Mouse (Mus musculus) stomach, embryonic 16.5 days (tissue): ENCODE measurements at regions not wholly inside any gene's neighbourhood (a gene's known extent, or its start where the extent isn't known, plus 50 kb on each side); places are given as distances from the start of the nearest gene placed in this dataset.

ENCODE experiments used
- ATAC-seq: fragments of 200-750 bp; cut with Nextera tagmentation; 2 replicates; pipeline ENCODE4 v1.8.0; 2017; ENCODE audit warnings: moderate number of reproducible peaks, moderate TSS enrichment; ENCODE audit not compliant: insufficient read depth, low FRiP score
- H3K27ac ChIP-seq: fragments of 300-500 bp; sonication (generic); 2 replicates; pipeline ENCODE4 v1.5.1; 2014; ENCODE audit warnings: low read length
- H3K27me3 ChIP-seq: fragments of 300-500 bp; sonication (generic); 2 replicates; pipeline ENCODE4 v1.6.1; 2014; ENCODE audit warnings: low read length, control low read depth, mixed read lengths; ENCODE audit not compliant: control insufficient read depth, insufficient read depth
- H3K36me3 ChIP-seq: fragments of 300-500 bp; sonication (generic); 2 replicates; pipeline ENCODE4 v1.6.1; 2014; ENCODE audit warnings: low read length; ENCODE audit not compliant: control insufficient read depth, insufficient read depth
- H3K4me1 ChIP-seq: fragments of 300-500 bp; sonication (generic); 2 replicates; pipeline ENCODE4 v1.6.1; 2014; ENCODE audit warnings: low read length, control low read depth, mixed read lengths; ENCODE audit not compliant: control insufficient read depth, insufficient read depth
- H3K4me2 ChIP-seq: fragments of 300-500 bp; sonication (generic); 2 replicates; pipeline ENCODE4 v1.6.1; 2014; ENCODE audit warnings: low read depth, low read length, mixed read lengths
- H3K4me3 ChIP-seq: fragments of 300-500 bp; sonication (generic); replicated peaks from 2 replicates; pipeline ENCODE4 v1.5.1; 2014; ENCODE audit warnings: mild to moderate bottlenecking, low read length
- H3K9ac ChIP-seq: fragments of 300-500 bp; sonication (generic); 2 replicates; pipeline ENCODE4 v1.6.1; 2014; ENCODE audit warnings: low read length
- H3K9me3 ChIP-seq: fragments of 300-500 bp; sonication (generic); replicated peaks from 2 replicates; pipeline ENCODE4 v1.6.1; 2016; ENCODE audit warnings: low read length, control low read depth; ENCODE audit not compliant: control insufficient read depth
- WGBS: fragments of 180-500 bp; shearing (Covaris S2); extraction: QIAGEN DNeasy Blood & Tissue Kit; methylation state at CpG from one replicate; pipeline ENCODE4 v1.1.7; 2014; 5-methylcytosine and 5-hydroxymethylcytosine counted together

- H3K4me2 ChIP-seq = no peak overlapping the region
- ATAC-seq = no peak
- 58% methylated on average over 8 of the region's 8 CpGs for WGBS
These were observed 237.5 kb downstream of the Ccser2 start for GRCm38 (mm10) chr14:36731095-36731494.

GRCm38 (mm10) chr14:36726092-36726491, 242.5 kb downstream of the Ccser2 start:
- Histone ChIP-seq H3K4me2 (no peak overlapping the region), H3K27me3 (no peaks in the 10 kb centered on the region), H3K27ac (no peak overlapping the region), H3K4me1 (no peaks in the 10 kb centered on the region), H3K4me3 (no peak overlapping the region), H3K36me3 (no peaks in the 10 kb centered on the region), H3K9ac (no peak overlapping the region), H3K9me3 (no peaks in the 10 kb centered on the region)
- peak; percentile 33; the same call in 1 of the 2 replicates for ATAC-seq
- 66% methylated on average over 6 of the region's 6 CpGs for WGBS

More at GRCm38 (mm10) chr14:36731095-36731494, 237.5 kb downstream of the Ccser2 start:
- H3K27ac ChIP-seq = no peak overlapping the region
- no peaks in the 10 kb centered on the region for H3K36me3 ChIP-seq
- no peak overlapping the region for H3K9ac ChIP-seq
- no peak overlapping the region for H3K4me3 ChIP-seq
- H3K27me3 ChIP-seq = no peaks in the 10 kb centered on the region
- H3K9me3 ChIP-seq = no peaks in the 10 kb centered on the region
- H3K4me1 ChIP-seq = no peaks in the 10 kb centered on the region

- Histone ChIP-seq H3K27me3 (no peaks in the 10 kb centered on the region), H3K4me2 (no peak overlapping the region), H3K36me3 (no peaks in the 10 kb centered on the region), H3K27ac (no peak overlapping the region), H3K4me1 (no peaks in the 10 kb centered on the region), H3K9ac (no peak overlapping the region), H3K9me3 (no peaks in the 10 kb centered on the region), H3K4me3 (no peak overlapping the region)
- 74% methylated on average over 2 of the region's 2 CpGs for WGBS
- ATAC-seq = no peak
These were observed 252.9 kb downstream of the Ccser2 start for GRCm38 (mm10) chr14:36715684-36716083.

GRCm38 (mm10) chr14:36696993-36697392, 271.6 kb downstream of the Ccser2 start:
- no peaks in the 10 kb centered on the region for H3K27me3 ChIP-seq
- ATAC-seq = no peak
- no peak overlapping the region for H3K4me3 ChIP-seq
- no peak overlapping the region for H3K9ac ChIP-seq
- no peaks in the 10 kb centered on the region for H3K4me1 ChIP-seq
- 65% methylated on average over 4 of the region's 4 CpGs for WGBS
- H3K36me3 ChIP-seq = no peaks in the 10 kb centered on the region
- no peak overlapping the region for H3K4me2 ChIP-seq
- H3K9me3 ChIP-seq = no peaks in the 10 kb centered on the region
- H3K27ac ChIP-seq = no peak overlapping the region

GRCm38 (mm10) chr14:36691958-36692357, 276.6 kb downstream of the Ccser2 start:
- Histone ChIP-seq H3K9me3 (no peaks in the 10 kb centered on the region), H3K9ac (no peak overlapping the region), H3K4me1 (no peaks in the 10 kb centered on the region), H3K27ac (no peak overlapping the region), H3K27me3 (no peaks in the 10 kb centered on the region), H3K4me3 (no peak overlapping the region), H3K4me2 (no peak overlapping the region), H3K36me3 (no peaks in the 10 kb centered on the region)
- ATAC-seq = no peak

- no peak for ATAC-seq
- no peak overlapping the region for H3K27ac ChIP-seq
These were observed 277.6 kb downstream of the Ccser2 start for GRCm38 (mm10) chr14:36691018-36691417.

GRCm38 (mm10) chr14:36658678-36659263, 309.8 kb downstream of the Ccser2 start:
- no peaks in the 10 kb centered on the region for H3K4me1 ChIP-seq
- 86% methylated on average over 1 of the region's 1 CpGs for WGBS
- no peak overlapping the region for H3K4me2 ChIP-seq
- no peak overlapping the region for H3K9ac ChIP-seq
- no peak for ATAC-seq
- no peaks in the 10 kb centered on the region for H3K27me3 ChIP-seq
- no peaks in the 10 kb centered on the region for H3K36me3 ChIP-seq
- no peaks in the 10 kb centered on the region for H3K9me3 ChIP-seq
- H3K4me3 ChIP-seq = no peak overlapping the region
- no peak overlapping the region for H3K27ac ChIP-seq

More at GRCm38 (mm10) chr14:36691018-36691417, 277.6 kb downstream of the Ccser2 start:
- H3K4me2 ChIP-seq = no peak overlapping the region
- no peak overlapping the region for H3K4me3 ChIP-seq
- H3K4me1 ChIP-seq = no peaks in the 10 kb centered on the region
- H3K9ac ChIP-seq = no peak overlapping the region
- 59% methylated on average over 2 of the region's 2 CpGs for WGBS
- no peaks in the 10 kb centered on the region for H3K27me3 ChIP-seq
- no peaks in the 10 kb centered on the region for H3K36me3 ChIP-seq
- H3K9me3 ChIP-seq = no peaks in the 10 kb centered on the region

GRCm38 (mm10) chr14:36658193-36658592, 310.4 kb downstream of the Ccser2 start:
- Histone ChIP-seq H3K4me3 (no peak overlapping the region), H3K27ac (no peak overlapping the region), H3K27me3 (no peaks in the 10 kb centered on the region), H3K4me1 (no peaks in the 10 kb centered on the region), H3K4me2 (no peak overlapping the region), H3K9ac (no peak overlapping the region), H3K36me3 (no peaks in the 10 kb centered on the region), H3K9me3 (no peaks in the 10 kb centered on the region)
- no peak for ATAC-seq
- WGBS = 65% methylated on average over 3 of the region's 3 CpGs

GRCm38 (mm10) chr14:36652982-36653557, 315.5 kb downstream of the Ccser2 start:
- no peak for ATAC-seq
- no peak overlapping the region for H3K9ac ChIP-seq
- H3K4me1 ChIP-seq = no peaks in the 10 kb centered on the region
- H3K9me3 ChIP-seq = no peaks in the 10 kb centered on the region
- no peak overlapping the region for H3K4me2 ChIP-seq
- H3K36me3 ChIP-seq = no peaks in the 10 kb centered on the region
- H3K27me3 ChIP-seq = no peaks in the 10 kb centered on the region
- no peak overlapping the region for H3K27ac ChIP-seq
- no peak overlapping the region for H3K4me3 ChIP-seq
- 28% methylated on average over 6 of the region's 6 CpGs for WGBS
